Mouse (Mus musculus) embryonic facial prominence, embryonic 11.5 days (tissue): ENCODE data around the gene Wnt9b. TPM values are rescaled to one million over a fixed set of nuclear protein-coding genes. Genes with fewer than 3 reads are reported as not detected.

Experiments
- ATAC-seq: fragments of 200-750 bp; cut with Nextera tagmentation; replicated peaks from 2 replicates; pipeline ENCODE4 v1.8.0; 2017; ENCODE audit warnings: low read depth; ENCODE audit not compliant: insufficient number of reproducible peaks, low FRiP score, low TSS enrichment
- DNase-seq: peaks from one replicate; pipeline ENCODE4 v3.0.0-alpha.2; 2015; ENCODE audit warnings: low spot score
- H3K27ac ChIP-seq: fragments of 300-500 bp; sonication (generic); replicated peaks from 2 replicates; pipeline ENCODE4 v1.5.1; 2014; ENCODE audit warnings: mild to moderate bottlenecking, low read depth, low read length, control low read depth
- H3K27me3 ChIP-seq: fragments of 300-500 bp; sonication (generic); 2 replicates; pipeline ENCODE4 v1.6.1; 2014; ENCODE audit warnings: mild to moderate bottlenecking, low read length, moderate library complexity, mixed read lengths; ENCODE audit not compliant: control insufficient read depth, insufficient read depth
- H3K36me3 ChIP-seq: fragments of 300-500 bp; sonication (generic); replicated peaks from 2 replicates; pipeline ENCODE4 v1.6.1; 2014; ENCODE audit warnings: low read depth, mild to moderate bottlenecking, low read length, moderate library complexity, mixed read lengths; ENCODE audit not compliant: control insufficient read depth, insufficient read depth
- H3K4me1 ChIP-seq: fragments of 300-500 bp; sonication (generic); 2 replicates; pipeline ENCODE4 v1.6.1; 2014; ENCODE audit warnings: low read length, mixed read lengths; ENCODE audit not compliant: control insufficient read depth, insufficient read depth
- H3K4me2 ChIP-seq: fragments of 300-500 bp; sonication (generic); 2 replicates; pipeline ENCODE4 v1.6.1; 2014; ENCODE audit warnings: low read depth, mild to moderate bottlenecking, control low read depth, low read length, moderate library complexity
- H3K4me3 ChIP-seq: fragments of 300-500 bp; sonication (generic); 2 replicates; pipeline ENCODE4 v1.5.1; 2014; ENCODE audit warnings: low read depth, low read length, control low read depth
- H3K9ac ChIP-seq: fragments of 300-500 bp; sonication (generic); replicated peaks from 2 replicates; pipeline ENCODE4 v1.6.1; 2014; ENCODE audit warnings: mild to moderate bottlenecking, control low read depth, low read length
- H3K9me3 ChIP-seq: fragments of 300-500 bp; sonication (generic); replicated peaks from 2 replicates; pipeline ENCODE4 v1.6.1; 2016; ENCODE audit warnings: mild to moderate bottlenecking, low read length, inconsistent platforms, mixed read lengths; ENCODE audit not compliant: control insufficient read depth
- WGBS: fragments of 180-500 bp; shearing (Covaris S2); extraction: QIAGEN DNeasy Blood & Tissue Kit; methylation state at CpG from one replicate; pipeline ENCODE4 v1.1.7; 2014; 5-methylcytosine and 5-hydroxymethylcytosine counted together
- polyA plus RNA-seq: library from polyadenylated mRNA; unstranded; fragments of >200 nt; fragmentation: Nextera tagmentation; extraction: Ambion mirVana; gene quantifications from 2 replicates; pipeline ENCODE4 v1.2.1, GENCODE M21; 2014

Gene Wnt9b
- 2.1 and 3.9 TPM in 2 replicates for polyA plus RNA-seq

- under 1% methylated on average over 62 of the region's 68 CpGs for WGBS
- ATAC-seq (peak; percentile 66; the same call in 1 of the 2 replicates), DNase-seq (peak; percentile 64)
- Histone ChIP-seq H3K9me3 (no peaks in the 10 kb centered on the region), H3K4me1 (no peaks in the 10 kb centered on the region), H3K27me3 (peaks cover 41% of the 10 kb centered on the region), H3K4me2 (peak within 1 kb of the TSS; percentile 77), H3K9ac (0 out of 2 replicates have a peak within 1 kb of the TSS, but pooled peaks have one; percentile 18), H3K27ac (no peak within 1 kb of the TSS), H3K4me3 (peak within 1 kb of the TSS; percentile 38), H3K36me3 (no peaks in the 10 kb centered on the region)
Measured at GRCm38 (mm10) chr11:103749306-103750089, at the start of gene Wnt9b. Wnt9b (minus strand) TSS chr11:103749821.

GRCm38 (mm10) chr11:103789951-103790350, 40.3 kb upstream of the Wnt9b start:
- H3K27ac ChIP-seq = no peak overlapping the region
- no peaks in the 10 kb centered on the region for H3K9me3 ChIP-seq
- peaks cover 6% of the 10 kb centered on the region for H3K27me3 ChIP-seq
- no peak overlapping the region for H3K4me3 ChIP-seq
- H3K36me3 ChIP-seq = no peaks in the 10 kb centered on the region
- DNase-seq (no peak), ATAC-seq (no peak)
- H3K4me1 ChIP-seq = no peaks in the 10 kb centered on the region
- H3K9ac ChIP-seq = no peak overlapping the region
- 79% methylated on average over 5 of the region's 5 CpGs for whole genome bisulfite sequencing
- no peak overlapping the region for H3K4me2 ChIP-seq

- no peak overlapping the region for H3K4me2 ChIP-seq
- H3K9me3 ChIP-seq = no peaks in the 10 kb centered on the region
- no peaks in the 10 kb centered on the region for H3K36me3 ChIP-seq
- no peak overlapping the region for H3K27ac ChIP-seq
- H3K4me1 ChIP-seq = no peaks in the 10 kb centered on the region
- no peak for ATAC-seq
- 71% methylated on average over 9 of the region's 9 CpGs for WGBS
- no peak overlapping the region for H3K4me3 ChIP-seq
- peaks cover 16% of the 10 kb centered on the region for H3K27me3 ChIP-seq
- H3K9ac ChIP-seq = no peak overlapping the region
- no peak for DNase-seq
Measured at GRCm38 (mm10) chr11:103780152-103780551, 30.5 kb upstream of the Wnt9b start.

GRCm38 (mm10) chr11:103774228-103774530, 24.6 kb upstream of the Wnt9b start:
- no peaks in the 10 kb centered on the region for H3K9me3 ChIP-seq
- H3K27me3 ChIP-seq = peaks cover 63% of the 10 kb centered on the region
- ATAC-seq (no peak), DNase-seq (no peak)
- 1% methylated on average over 19 of the region's 19 CpGs for whole genome bisulfite sequencing
- H3K4me3 ChIP-seq = peak overlapping the region; percentile 34
- H3K27ac ChIP-seq = no peak overlapping the region
- no peaks in the 10 kb centered on the region; the same call in none of the 2 replicates for H3K4me1 ChIP-seq
- H3K4me2 ChIP-seq = peak overlapping the region; percentile 54
- H3K36me3 ChIP-seq = no peaks in the 10 kb centered on the region
- no peak overlapping the region for H3K9ac ChIP-seq

GRCm38 (mm10) chr11:103773387-103774227, 24.0 kb upstream of the Wnt9b start, which contains the start of gene Wnt3:
Wnt3 (plus strand) TSS chr11:103774150.
- DNase-seq = peak; percentile 55
- H3K27ac ChIP-seq = no peak within 1 kb of the TSS
- 0 out of 2 replicates have a peak, but pooled peaks have one; percentile 61 for ATAC-seq
- under 1% methylated on average over 60 of the region's 60 CpGs for WGBS
- H3K4me3 ChIP-seq = peak within 1 kb of the TSS; percentile 34
- no peaks in the 10 kb centered on the region for H3K36me3 ChIP-seq
- H3K9ac ChIP-seq = peak within 1 kb of the TSS; percentile 22; the same call in 1 of the 2 replicates
- H3K9me3 ChIP-seq = no peaks in the 10 kb centered on the region
- peaks cover 63% of the 10 kb centered on the region for H3K27me3 ChIP-seq
- H3K4me1 ChIP-seq = no peaks in the 10 kb centered on the region; the same call in none of the 2 replicates
- peak within 1 kb of the TSS; percentile 54 for H3K4me2 ChIP-seq

- Histone ChIP-seq H3K4me1 (no peaks in the 10 kb centered on the region; the same call in none of the 2 replicates), H3K36me3 (no peaks in the 10 kb centered on the region), H3K9me3 (no peaks in the 10 kb centered on the region), H3K4me3 (peak overlapping the region; percentile 34), H3K9ac (peak overlapping the region; percentile 22; the same call in 1 of the 2 replicates), H3K27me3 (peaks cover 63% of the 10 kb centered on the region), H3K4me2 (peak overlapping the region; percentile 54), H3K27ac (no peak overlapping the region)
- DNase-seq = peak; percentile 20
- WGBS = 2% methylated on average over 23 of the region's 23 CpGs
- ATAC-seq = no peak
Measured at GRCm38 (mm10) chr11:103772505-103773386, 23.1 kb upstream of the Wnt9b start.

- Histone ChIP-seq H3K4me3 (no peak overlapping the region), H3K9me3 (no peaks in the 10 kb centered on the region), H3K27ac (no peak overlapping the region), H3K4me1 (no peaks in the 10 kb centered on the region; the same call in none of the 2 replicates), H3K9ac (no peak overlapping the region), H3K36me3 (no peaks in the 10 kb centered on the region), H3K4me2 (no peak overlapping the region), H3K27me3 (peaks cover 57% of the 10 kb centered on the region)
- DNase-seq = no peak
- no peak for ATAC-seq
- 3% methylated on average over 19 of the region's 19 CpGs for WGBS
Measured at GRCm38 (mm10) chr11:103771160-103771817, 21.7 kb upstream of the Wnt9b start.
